Mouse (Mus musculus): Measurements from ENCODE around the gene Mup3. TPM values are rescaled to one million over a fixed set of nuclear protein-coding genes. Genes with fewer than 3 reads are reported as not detected.
"Not testable (repeated sequence)": the region's sequence is repeated elsewhere in the genome, so short reads cannot be mapped to it uniquely, and the experiment has no call there.

The Mup3 gene
- not detected in 2 replicates for polyA plus RNA-seq (2015; fragmentation: Nextera tagmentation; extraction: Ambion mirVana)

- 75% methylated on average over 2 of the region's 2 CpGs for WGBS
- Histone ChIP-seq H3K27ac (no peak within 1 kb of the TSS), H3K4me2 (no peak within 1 kb of the TSS), H3K4me3 (no peak within 1 kb of the TSS), H3K27me3 (no peaks in the 10 kb centered on the region), H3K9ac (no peak within 1 kb of the TSS), H3K9me3 (replicated peaks) (no peaks in the 10 kb centered on the region), H3K4me1 (no peaks in the 10 kb centered on the region), H3K36me3 (ENCODE audit: poor library complexity, severe bottlenecking) (no peaks in the 10 kb centered on the region)
- ATAC-seq: no peak
These were observed at the start of gene Mup3 for GRCm38 (mm10) chr4:62087241-62087640. TSS of gene Mup3 (minus strand) at chr4:62087342.

GRCm38 (mm10) chr4:62133706-62134105 lies 46.6 kb upstream of the Mup3 start:
- peaks cover 36% of the 10 kb centered on the region for H3K9me3 ChIP-seq (replicated peaks)
- no peaks in the 10 kb centered on the region for H3K4me1 ChIP-seq
- no peak overlapping the region for H3K4me2 ChIP-seq
- no peak overlapping the region for H3K27ac ChIP-seq
- ATAC-seq: no peak
- 73% methylated on average over 7 of the region's 7 CpGs for WGBS
- no peak overlapping the region for H3K9ac ChIP-seq
- H3K36me3 ChIP-seq (ENCODE audit: poor library complexity, severe bottlenecking): no peaks in the 10 kb centered on the region
- no peaks in the 10 kb centered on the region for H3K27me3 ChIP-seq
- no peak overlapping the region for H3K4me3 ChIP-seq

GRCm38 (mm10) chr4:62103366-62103765 lies 16.2 kb upstream of the Mup3 start:
- H3K36me3 ChIP-seq (ENCODE audit: poor library complexity, severe bottlenecking); H3K27me3 ChIP-seq; H3K9me3 ChIP-seq (replicated peaks); ATAC-seq; H3K4me3 ChIP-seq; H3K4me1 ChIP-seq; H3K4me2 ChIP-seq; H3K9ac ChIP-seq; H3K27ac ChIP-seq: not testable (repeated sequence)
- WGBS: 83% methylated on average over 2 of the region's 2 CpGs

- H3K4me3 ChIP-seq: no peak overlapping the region
- H3K4me1 ChIP-seq: no peaks in the 10 kb centered on the region
- H3K9me3 ChIP-seq (replicated peaks): no peaks in the 10 kb centered on the region
- no peak overlapping the region for H3K27ac ChIP-seq
- ATAC-seq: no peak
- H3K36me3 ChIP-seq (ENCODE audit: poor library complexity, severe bottlenecking): no peaks in the 10 kb centered on the region
- H3K9ac ChIP-seq: no peak overlapping the region
- 84% methylated on average over 2 of the region's 2 CpGs for WGBS
- H3K27me3 ChIP-seq: no peaks in the 10 kb centered on the region
- H3K4me2 ChIP-seq: no peak overlapping the region
These were observed 811 bp upstream of the Mup3 start for GRCm38 (mm10) chr4:62087953-62088352.

- no peak overlapping the region for H3K4me2 ChIP-seq
- H3K27ac ChIP-seq: no peak overlapping the region
- no peak overlapping the region for H3K9ac ChIP-seq
- no peak for ATAC-seq
- no peaks in the 10 kb centered on the region for H3K4me1 ChIP-seq
- H3K36me3 ChIP-seq (ENCODE audit: poor library complexity, severe bottlenecking): no peaks in the 10 kb centered on the region
- no peak overlapping the region for H3K4me3 ChIP-seq
- no peaks in the 10 kb centered on the region for H3K9me3 ChIP-seq (replicated peaks)
- H3K27me3 ChIP-seq: no peaks in the 10 kb centered on the region
These were observed 4.4 kb downstream of the Mup3 start for GRCm38 (mm10) chr4:62082755-62083154.

- Histone ChIP-seq H3K27me3 (no peaks in the 10 kb centered on the region), H3K4me1 (no peaks in the 10 kb centered on the region), H3K4me3 (no peak overlapping the region), H3K9ac (no peak overlapping the region), H3K36me3 (ENCODE audit: poor library complexity, severe bottlenecking) (no peaks in the 10 kb centered on the region), H3K27ac (no peak overlapping the region), H3K9me3 (replicated peaks) (no peaks in the 10 kb centered on the region), H3K4me2 (no peak overlapping the region)
- WGBS: 59% methylated on average over 3 of the region's 3 CpGs
- no peak for ATAC-seq
These were observed 12.0 kb downstream of the Mup3 start for GRCm38 (mm10) chr4:62075126-62075525.

GRCm38 (mm10) chr4:62054780-62055179 lies 32.4 kb downstream of the Mup3 start:
- not testable (repeated sequence) for H3K27ac ChIP-seq; H3K36me3 ChIP-seq (ENCODE audit: poor library complexity, severe bottlenecking); H3K4me2 ChIP-seq; H3K4me3 ChIP-seq; H3K9me3 ChIP-seq (replicated peaks); H3K9ac ChIP-seq; H3K27me3 ChIP-seq; H3K4me1 ChIP-seq; ATAC-seq
- WGBS: 86% methylated on average over 2 of the region's 2 CpGs

GRCm38 (mm10) chr4:62054058-62054457 lies 33.1 kb downstream of the Mup3 start, which contains the start of gene Mup20:
TSS of gene Mup20 (minus strand) at chr4:62054158.
- not testable (repeated sequence) for H3K9me3 ChIP-seq (replicated peaks); H3K4me3 ChIP-seq; H3K27me3 ChIP-seq; ATAC-seq; H3K9ac ChIP-seq; H3K4me1 ChIP-seq; H3K27ac ChIP-seq; H3K4me2 ChIP-seq; H3K36me3 ChIP-seq (ENCODE audit: poor library complexity, severe bottlenecking)
- 90% methylated on average over 3 of the region's 3 CpGs for WGBS

Other genes starting within 250 kb of the Mup3 start
- gene Mup20, start 33.2 kb downstream of the Mup3 start, polyA plus RNA-seq (2015; fragmentation: Nextera tagmentation; extraction: Ambion mirVana): not detected in 2 replicates
- gene Mup21, start 63.5 kb upstream of the Mup3 start, polyA plus RNA-seq (2015; fragmentation: Nextera tagmentation; extraction: Ambion mirVana): not detected in 2 replicates
- gene Zfp37, start 143.7 kb upstream of the Mup3 start, polyA plus RNA-seq (2015; fragmentation: Nextera tagmentation; extraction: Ambion mirVana): 19.8 and 20.5 TPM in 2 replicates
- 8.0 and 8.1 TPM in 2 replicates for gene Slc31a2, start 175.2 kb upstream of the Mup3 start, polyA plus RNA-seq (2015; fragmentation: Nextera tagmentation; extraction: Ambion mirVana)